11 mouse cellular contexts compared by ENCODE assay signal in the genomic region with DNA sequence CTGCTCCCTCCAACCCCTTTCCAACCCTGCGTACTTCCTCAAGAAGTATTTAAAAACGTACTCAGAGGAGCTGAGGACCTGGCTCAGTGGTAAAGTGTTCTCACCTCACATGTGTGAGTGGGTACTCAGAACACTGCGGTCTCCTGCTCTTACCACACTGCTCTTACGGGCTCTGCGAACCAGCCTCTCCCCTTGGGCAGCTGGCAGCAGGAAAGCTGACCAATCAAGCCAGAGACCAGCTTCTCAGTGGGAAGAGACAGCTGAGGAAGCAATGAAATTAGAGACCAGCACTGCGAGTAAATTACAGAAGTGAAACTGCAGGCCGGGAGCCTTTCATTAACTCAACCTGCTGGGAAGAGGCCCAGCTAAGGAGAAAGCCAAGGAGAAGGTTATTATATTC. TPM values are rescaled to one million over a fixed set of nuclear protein-coding genes. Genes with fewer than 3 reads are reported as not detected.
A peak's percentile ranks its signal among the peaks of the same experiment; 100 is the strongest.
DNase-seq lines count a peak whose midpoint lies in the region; ATAC-seq lines count a peak whose summit lies in the region.
"Had no signal": no experiment of that assay in that cellular context is flagged by ENCODE, and none has a peak within 500 bp of the region (broad histone marks: within the 10 kb centered on the region; RNA-seq: fewer than 3 reads in every experiment).

No protein-coding gene starts in this region.

- WGBS in heart, embryonic 10.5 days = 78% methylated on average over 7 of the region's 7 CpGs
- WGBS in embryonic facial prominence, embryonic 13.5 days = 47% methylated on average over 7 of the region's 7 CpGs

- no peaks in the 10 kb centered on the region for H3K9me3 ChIP-seq in heart, embryonic 10.5 days
- H3K9me3 ChIP-seq in embryonic facial prominence, embryonic 13.5 days = no peaks in the 10 kb centered on the region
- H3K9me3 ChIP-seq: forebrain, embryonic 15.5 days; midbrain, embryonic 15.5 days had no signal

- peaks cover 19% of the 10 kb centered on the region for H3K36me3 ChIP-seq in heart, embryonic 10.5 days
- peaks cover 16% of the 10 kb centered on the region for H3K36me3 ChIP-seq in embryonic facial prominence, embryonic 13.5 days

- no peak overlapping the region for H3K4me3 ChIP-seq in heart, embryonic 10.5 days
- no peak overlapping the region for H3K4me3 ChIP-seq in embryonic facial prominence, embryonic 13.5 days
- H3K4me3 ChIP-seq: forebrain, embryonic 15.5 days; midbrain, embryonic 15.5 days had no signal

- no peak overlapping the region; the same call in 1 of the 2 replicates for H3K27ac ChIP-seq in heart, embryonic 10.5 days
- 0 out of 2 replicates have a peak overlapping the region, but pooled peaks have one; percentile 2 for H3K27ac ChIP-seq in embryonic facial prominence, embryonic 13.5 days
- H3K27ac ChIP-seq: forebrain, embryonic 15.5 days; midbrain, embryonic 15.5 days had no signal

- H3K4me1 ChIP-seq in heart, embryonic 10.5 days = peaks cover 27% of the 10 kb centered on the region
- peaks cover 26% of the 10 kb centered on the region for H3K4me1 ChIP-seq in embryonic facial prominence, embryonic 13.5 days
- H3K4me1 ChIP-seq: forebrain, embryonic 15.5 days; midbrain, embryonic 15.5 days had no signal

- H3K27me3 ChIP-seq in heart, embryonic 10.5 days (ENCODE audit: insufficient read depth, poor library complexity, severe bottlenecking) = no peaks in the 10 kb centered on the region
- no peaks in the 10 kb centered on the region for H3K27me3 ChIP-seq in embryonic facial prominence, embryonic 13.5 days
- H3K27me3 ChIP-seq: forebrain, embryonic 15.5 days; midbrain, embryonic 15.5 days had no signal

- H3K4me2 ChIP-seq in embryonic facial prominence, embryonic 13.5 days = no peak overlapping the region
- H3K4me2 ChIP-seq: forebrain, embryonic 15.5 days; midbrain, embryonic 15.5 days had no signal

- 0 out of 2 replicates have a peak, but pooled peaks have one; percentile 34 for ATAC-seq in embryonic facial prominence, embryonic 13.5 days (ENCODE audit: insufficient number of reproducible peaks, insufficient read depth, low FRiP score, low TSS enrichment, low read depth)
- ATAC-seq: forebrain, embryonic 15.5 days; midbrain, embryonic 15.5 days had no signal

- peak; percentile 35 to 65 for DNase-seq in heart, adult 9 months (ENCODE audit: low spot score in 2 of 2)
- no peak for DNase-seq in heart, embryonic 10.5 days (ENCODE audit: low spot score)
- peak; percentile 67 for DNase-seq in A20 (ENCODE audit: low read depth, low spot score)
- peak; percentile 56 for DNase-seq in lung, postnatal 14 days
- DNase-seq in urinary bladder, adult 18-20 months (ENCODE audit: low spot score in 2 of 2) = no peak
- DNase-seq in cerebellum, adult 9-10 months = no peak
- no peak for DNase-seq in cerebellum, adult 9-11 months
- DNase-seq: kidney, adult 11 months had no signal

- H3K9ac ChIP-seq in embryonic facial prominence, embryonic 13.5 days = no peak overlapping the region
- H3K9ac ChIP-seq: forebrain, embryonic 15.5 days; midbrain, embryonic 15.5 days had no signal

RNA-seq across cellular contexts. Expression of gene Mgme1, which starts 25.0 kb away (rescaled TPM):
- 24.7 TPM in 2 replicates for polyA plus RNA-seq in heart, embryonic 10.5 days (2016; fragmentation: Nextera tagmentation; extraction: Ambion mirVana)
- polyA plus RNA-seq in embryonic facial prominence, embryonic 13.5 days (2015; fragmentation: Nextera tagmentation; extraction: Ambion mirVana) = 17.5 and 19.2 TPM in 2 replicates

RNA-seq across cellular contexts. Expression of gene Snx5, which starts 25.2 kb away (rescaled TPM):
- polyA plus RNA-seq in heart, embryonic 10.5 days (2016; fragmentation: Nextera tagmentation; extraction: Ambion mirVana) = 119 and 128 TPM in 2 replicates
- 124 TPM in 2 replicates for polyA plus RNA-seq in embryonic facial prominence, embryonic 13.5 days (2015; fragmentation: Nextera tagmentation; extraction: Ambion mirVana)

Comparison
In these comparisons a context has a peak if more than half of its experiments do, and no peak if none do; other contexts are left out.
1. DNase-seq: peak in heart, adult 9 months (2 of 2), A20 (single experiment) and lung, postnatal 14 days (single experiment); none in heart, embryonic 10.5 days (single experiment), urinary bladder, adult 18-20 months (0 of 2), cerebellum, adult 9-10 months (single experiment) and cerebellum, adult 9-11 months (single experiment).